Mouse (Mus musculus) neural tube, embryonic 14.5 days (tissue): ENCODE measurements around the gene 1700037H04Rik. TPM values are rescaled to one million over a fixed set of nuclear protein-coding genes. Genes with fewer than 3 reads are reported as not detected.

Experiments used
- ATAC-seq: fragments of 200-750 bp; cut with Nextera tagmentation; 2 replicates; pipeline ENCODE4 v1.8.0; 2017; ENCODE audit warnings: low read depth, mild to moderate bottlenecking, moderate TSS enrichment, moderate library complexity
- H3K27ac ChIP-seq: fragments of 300-500 bp; sonication (generic); 2 replicates; pipeline ENCODE4 v1.5.1; 2014; ENCODE audit warnings: low read depth, mild to moderate bottlenecking, control low read depth, low read length, moderate library complexity, mixed read lengths
- H3K27me3 ChIP-seq: fragments of 300-500 bp; sonication (generic); 2 replicates; pipeline ENCODE4 v1.6.1; 2014; ENCODE audit warnings: low read length; ENCODE audit not compliant: control insufficient read depth, insufficient read depth
- H3K36me3 ChIP-seq: fragments of 300-500 bp; sonication (generic); 2 replicates; pipeline ENCODE4 v1.6.1; 2014; ENCODE audit warnings: low read length, mixed read lengths; ENCODE audit not compliant: control insufficient read depth, insufficient read depth
- H3K4me1 ChIP-seq: fragments of 300-500 bp; sonication (generic); 2 replicates; pipeline ENCODE4 v1.6.1; 2014; ENCODE audit warnings: low read length; ENCODE audit not compliant: control insufficient read depth, insufficient read depth
- H3K4me2 ChIP-seq: fragments of 300-500 bp; sonication (generic); 2 replicates; pipeline ENCODE4 v1.6.1; 2014; ENCODE audit warnings: mild to moderate bottlenecking, low read depth, low read length, control low read depth
- H3K4me3 ChIP-seq: fragments of 300-500 bp; sonication (generic); 2 replicates; pipeline ENCODE4 v1.5.1; 2014; ENCODE audit warnings: low read depth, low read length, control low read depth, mixed read lengths
- H3K9ac ChIP-seq: fragments of 300-500 bp; sonication (generic); replicated peaks from 2 replicates; pipeline ENCODE4 v1.6.1; 2014; ENCODE audit warnings: low read depth, mild to moderate bottlenecking, control low read depth, low read length, mixed read lengths
- H3K9me3 ChIP-seq: fragments of 300-500 bp; sonication (generic); 2 replicates; pipeline ENCODE4 v1.6.1; 2016; ENCODE audit warnings: low read length; ENCODE audit not compliant: control insufficient read depth
- WGBS: fragments of 180-500 bp; shearing (Covaris S2); extraction: QIAGEN DNeasy Blood & Tissue Kit; methylation state at CpG from one replicate; pipeline ENCODE4 v1.1.7; 2014; 5-methylcytosine and 5-hydroxymethylcytosine counted together
- polyA plus RNA-seq: library from polyadenylated mRNA; unstranded; fragments of >200 nt; fragmentation: Nextera tagmentation; extraction: Ambion mirVana; gene quantifications from 2 replicates; pipeline ENCODE4 v1.2.1, GENCODE M21; 2014

The 1700037H04Rik gene
- polyA plus RNA-seq, 1 experiment from 2014 or later: 86.9 TPM

- Histone ChIP-seq H3K9ac (no peak overlapping the region), H3K4me1 (no peaks in the 10 kb centered on the region), H3K9me3 (no peaks in the 10 kb centered on the region), H3K4me3 (no peak overlapping the region), H3K27me3 (no peaks in the 10 kb centered on the region), H3K4me2 (no peak overlapping the region), H3K36me3 (no peaks in the 10 kb centered on the region), H3K27ac (no peak overlapping the region)
- no peak for ATAC-seq
- 88% methylated on average over 2 of the region's 2 CpGs for WGBS
These were observed 40.8 kb upstream of the 1700037H04Rik start for GRCm38 (mm10) chr2:131200710-131201109.

- no peak overlapping the region for H3K27ac ChIP-seq
- no peak for ATAC-seq
- H3K9me3 ChIP-seq: no peaks in the 10 kb centered on the region
- WGBS: 94% methylated on average over 16 of the region's 16 CpGs
- 0 out of 2 replicates have a peak, but pooled peaks cover 3% of the 10 kb centered on the region for H3K36me3 ChIP-seq
- no peaks in the 10 kb centered on the region for H3K27me3 ChIP-seq
- no peaks in the 10 kb centered on the region for H3K4me1 ChIP-seq
- H3K4me2 ChIP-seq: no peak overlapping the region
- H3K4me3 ChIP-seq: no peak overlapping the region
- no peak overlapping the region for H3K9ac ChIP-seq
These were observed 36.9 kb upstream of the 1700037H04Rik start for GRCm38 (mm10) chr2:131196606-131197316.

- no peaks in the 10 kb centered on the region for H3K27me3 ChIP-seq
- H3K4me1 ChIP-seq: no peaks in the 10 kb centered on the region
- 65% methylated on average over 7 of the region's 7 CpGs for WGBS
- H3K36me3 ChIP-seq: 0 out of 2 replicates have a peak, but pooled peaks cover 3% of the 10 kb centered on the region
- peak overlapping the region; percentile 70; the same call in 1 of the 2 replicates for H3K27ac ChIP-seq
- H3K9me3 ChIP-seq: no peaks in the 10 kb centered on the region
- H3K4me2 ChIP-seq: no peak overlapping the region
- ATAC-seq: no peak
- no peak overlapping the region for H3K4me3 ChIP-seq
- no peak overlapping the region for H3K9ac ChIP-seq
These were observed 31.1 kb upstream of the 1700037H04Rik start for GRCm38 (mm10) chr2:131191005-131191390.

GRCm38 (mm10) chr2:131190344-131191004 lies 30.6 kb upstream of the 1700037H04Rik start:
- Histone ChIP-seq H3K4me1 (no peaks in the 10 kb centered on the region), H3K27ac (peak overlapping the region; percentile 70; the same call in 1 of the 2 replicates), H3K9me3 (no peaks in the 10 kb centered on the region), H3K4me2 (no peak overlapping the region), H3K9ac (no peak overlapping the region), H3K36me3 (0 out of 2 replicates have a peak, but pooled peaks cover 3% of the 10 kb centered on the region), H3K4me3 (no peak overlapping the region), H3K27me3 (no peaks in the 10 kb centered on the region)
- WGBS: 9% methylated on average over 10 of the region's 10 CpGs
- ATAC-seq: peak; percentile 61

GRCm38 (mm10) chr2:131189521-131190309 lies 29.8 kb upstream of the 1700037H04Rik start:
- H3K9ac ChIP-seq: no peak overlapping the region
- 41% methylated on average over 5 of the region's 5 CpGs for WGBS

GRCm38 (mm10) chr2:131188311-131188710 lies 28.4 kb upstream of the 1700037H04Rik start:
- Histone ChIP-seq H3K4me2 (peak overlapping the region; percentile 73; the same call in 1 of the 2 replicates), H3K4me3 (no peak overlapping the region), H3K36me3 (no peaks in the 10 kb centered on the region), H3K9ac (no peak overlapping the region), H3K9me3 (no peaks in the 10 kb centered on the region), H3K4me1 (no peaks in the 10 kb centered on the region), H3K27ac (no peak overlapping the region), H3K27me3 (no peaks in the 10 kb centered on the region)
- ATAC-seq: no peak
- WGBS: 90% methylated on average over 5 of the region's 5 CpGs

More at GRCm38 (mm10) chr2:131189521-131190309, 29.8 kb upstream of the 1700037H04Rik start:
- Histone ChIP-seq H3K4me3 (no peak overlapping the region), H3K4me2 (no peak overlapping the region), H3K27ac (peak overlapping the region; percentile 28; the same call in 1 of the 2 replicates), H3K36me3 (0 out of 2 replicates have a peak, but pooled peaks cover 2% of the 10 kb centered on the region), H3K4me1 (no peaks in the 10 kb centered on the region), H3K9me3 (no peaks in the 10 kb centered on the region), H3K27me3 (no peaks in the 10 kb centered on the region)
- no peak for ATAC-seq

GRCm38 (mm10) chr2:131187602-131187922 lies 27.7 kb upstream of the 1700037H04Rik start:
- peak overlapping the region; percentile 80 for H3K9ac ChIP-seq
- peak overlapping the region; percentile 81; the same call in 1 of the 2 replicates for H3K27ac ChIP-seq
- H3K9me3 ChIP-seq: no peaks in the 10 kb centered on the region

GRCm38 (mm10) chr2:131186771-131187601 lies 27.1 kb upstream of the 1700037H04Rik start, which contains the start of the genes Cdc25b and Spef1:
Cdc25b (plus strand) TSS chr2:131186949.
Spef1 (minus strand) TSS chr2:131187282.
- H3K4me2 ChIP-seq: peak within 1 kb of the TSS; percentile 73
- H3K27me3 ChIP-seq: no peaks in the 10 kb centered on the region
- H3K27ac ChIP-seq: peak within 1 kb of the TSS; percentile 81
- under 1% methylated on average over 43 of the region's 43 CpGs for WGBS
- no peaks in the 10 kb centered on the region for H3K4me1 ChIP-seq
- H3K36me3 ChIP-seq: no peaks in the 10 kb centered on the region
- peak within 1 kb of the TSS; percentile 61 for H3K4me3 ChIP-seq
- peak within 1 kb of the TSS; percentile 80 for H3K9ac ChIP-seq
- H3K9me3 ChIP-seq: no peaks in the 10 kb centered on the region
- peak; percentile 87 for ATAC-seq

More at GRCm38 (mm10) chr2:131187602-131187922, 27.7 kb upstream of the 1700037H04Rik start:
- no peak for ATAC-seq
- H3K27me3 ChIP-seq: no peaks in the 10 kb centered on the region
- H3K4me2 ChIP-seq: peak overlapping the region; percentile 73
- H3K4me1 ChIP-seq: no peaks in the 10 kb centered on the region
- H3K36me3 ChIP-seq: no peaks in the 10 kb centered on the region
- peak overlapping the region; percentile 61 for H3K4me3 ChIP-seq
- 22% methylated on average over 3 of the region's 3 CpGs for WGBS
